Mouse (Mus musculus) olfactory bulb, adult 2 months (tissue): ENCODE data around the gene 1700017B05Rik.

ENCODE experiments used
- CTCF ChIP-seq: fragments of 200-500 bp; IDR thresholded peaks from 2 replicates; pipeline ENCODE4 v1.5.1; 2012; ENCODE audit warnings: low read depth, mild to moderate bottlenecking, low read length, moderate library complexity; ENCODE audit not compliant: insufficient read depth
- POLR2A ChIP-seq: fragments of 200-500 bp; IDR thresholded peaks from 2 replicates; pipeline ENCODE4 v1.6.1; 2012; ENCODE audit warnings: mild to moderate bottlenecking, low read depth, low read length, moderate library complexity; ENCODE audit not compliant: insufficient read depth

DNA sequence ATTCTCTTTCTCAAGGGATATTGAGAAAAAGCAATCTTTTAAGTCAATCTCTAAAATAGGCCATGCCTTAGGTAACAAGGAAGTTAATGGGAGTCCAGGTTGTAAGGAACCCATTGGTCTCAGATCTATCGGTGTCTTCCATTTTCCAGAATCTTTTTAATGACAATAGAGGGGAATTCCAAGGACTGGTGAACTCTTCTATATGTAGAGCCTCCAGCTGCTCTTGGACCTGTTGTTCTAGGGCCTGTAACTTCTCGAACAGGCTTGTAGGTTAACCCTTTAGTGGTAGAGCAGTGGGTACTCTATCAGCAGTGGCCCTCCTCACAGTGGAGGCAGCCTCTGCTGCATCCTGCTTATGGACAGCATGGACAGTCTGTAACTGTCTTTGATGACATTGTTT, 55.5 kb downstream of the 1700017B05Rik start:
- TF ChIP-seq POLR2A (no peak), CTCF (no peak)
